Mouse (Mus musculus): ENCODE results near the gene Btf3.

Btf3 gene

GRCm38 (mm10) chr13:98316480-98317245, at the start of gene Btf3:
TSS of gene Btf3 (minus strand) at chr13:98317006.
- peak; percentile 91 for DNase-seq

GRCm38 (mm10) chr13:98365766-98366421, 49.1 kb upstream of the Btf3 start:
- no peak for DNase-seq

- no peak for DNase-seq
These were observed 48.3 kb upstream of the Btf3 start for GRCm38 (mm10) chr13:98365081-98365480.

GRCm38 (mm10) chr13:98363046-98363445, 46.2 kb upstream of the Btf3 start:
- no peak for DNase-seq

- DNase-seq, result no peak
These were observed 44.4 kb upstream of the Btf3 start for GRCm38 (mm10) chr13:98361161-98361560.

GRCm38 (mm10) chr13:98360391-98360790, 43.6 kb upstream of the Btf3 start:
- DNase-seq, result no peak

- DNase-seq, result no peak
These were observed 42.5 kb upstream of the Btf3 start for GRCm38 (mm10) chr13:98359337-98359736.

GRCm38 (mm10) chr13:98358424-98359181, 41.8 kb upstream of the Btf3 start:
- no peak for DNase-seq

- DNase-seq, result no peak
These were observed 40.9 kb upstream of the Btf3 start for GRCm38 (mm10) chr13:98357433-98358423.

- no peak for DNase-seq
These were observed 40.2 kb upstream of the Btf3 start for GRCm38 (mm10) chr13:98356973-98357425.

GRCm38 (mm10) chr13:98356176-98356972, 39.6 kb upstream of the Btf3 start:
- no peak for DNase-seq

GRCm38 (mm10) chr13:98355559-98356111, 38.8 kb upstream of the Btf3 start:
- no peak for DNase-seq

- DNase-seq, result no peak
These were observed 38.2 kb upstream of the Btf3 start for GRCm38 (mm10) chr13:98354871-98355558.

- no peak for DNase-seq
These were observed 37.4 kb upstream of the Btf3 start, which contains the start of gene Foxd1 for GRCm38 (mm10) chr13:98354090-98354801. TSS of gene Foxd1 (plus strand) at chr13:98354242.

GRCm38 (mm10) chr13:98353709-98354089, 36.9 kb upstream of the Btf3 start:
- DNase-seq, result no peak

GRCm38 (mm10) chr13:98352381-98352975, 35.7 kb upstream of the Btf3 start:
- DNase-seq, result no peak

GRCm38 (mm10) chr13:98351527-98351926, 34.7 kb upstream of the Btf3 start:
- no peak for DNase-seq

- no peak for DNase-seq
These were observed 32.7 kb upstream of the Btf3 start for GRCm38 (mm10) chr13:98349491-98349890.

- DNase-seq, result no peak
These were observed 23.7 kb upstream of the Btf3 start for GRCm38 (mm10) chr13:98340506-98340905.

Measured in cerebellum, adult 8-10 months (tissue).